Mouse (Mus musculus): ENCODE data around the gene 4933402E13Rik.

4933402E13Rik gene

GRCm38 (mm10) chrX:62283199-62283598 lies at the start of gene 4933402E13Rik:
TSS of gene 4933402E13Rik (plus strand) at chrX:62283499.
- DNase-seq, result no peak
